Mouse (Mus musculus): ENCODE measurements around the gene Ifnar1.
"Not testable (repeated sequence)": the region's sequence is repeated elsewhere in the genome, so short reads cannot be mapped to it uniquely, and the experiment has no call there.

Ifnar1 gene

DNA sequence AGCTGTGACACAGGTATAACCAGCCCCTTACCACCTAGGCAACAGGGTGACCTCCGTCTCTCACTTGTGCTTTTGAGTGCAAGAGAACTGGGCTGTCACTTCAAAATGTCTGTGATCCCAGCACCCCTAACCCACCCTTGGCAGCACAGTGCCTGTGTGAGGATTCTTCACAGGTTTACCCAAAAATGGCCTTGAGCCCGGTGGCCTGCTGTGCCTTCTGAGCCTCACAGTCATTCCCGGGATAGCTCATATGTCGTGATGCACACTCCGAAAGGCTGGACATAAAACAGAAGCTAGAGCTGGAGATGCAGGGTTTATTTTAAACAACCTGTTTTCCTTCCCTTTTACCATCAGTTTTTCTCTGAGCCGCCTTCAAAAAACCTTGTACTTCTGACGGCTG lies 19.7 kb downstream of the Ifnar1 start:
- DNase-seq (ENCODE audit: low read depth, low spot score) = no peak

DNA sequence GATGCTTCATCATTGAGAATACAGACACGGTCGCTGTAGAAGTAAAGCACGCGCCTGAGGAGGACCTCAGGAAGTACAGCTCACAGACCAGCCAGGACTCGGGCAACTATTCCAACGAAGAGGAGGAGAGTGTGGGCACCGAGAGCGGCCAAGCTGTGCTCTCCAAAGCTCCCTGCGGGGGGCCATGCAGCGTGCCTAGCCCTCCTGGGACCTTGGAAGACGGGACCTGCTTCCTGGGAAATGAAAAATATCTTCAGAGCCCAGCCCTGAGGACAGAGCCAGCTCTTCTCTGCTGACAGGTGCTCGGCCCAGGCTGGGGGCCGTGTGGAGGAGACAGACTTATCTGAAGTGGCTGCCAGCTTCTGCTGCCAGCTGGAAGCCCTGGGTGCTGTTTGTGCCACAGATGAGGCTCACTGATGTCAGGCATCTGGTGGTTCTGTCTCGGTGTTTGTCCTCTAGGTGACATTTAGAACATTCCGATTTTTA lies 20.1 kb downstream of the Ifnar1 start:
- DNase-seq (ENCODE audit: low read depth, low spot score) = no peak

DNA sequence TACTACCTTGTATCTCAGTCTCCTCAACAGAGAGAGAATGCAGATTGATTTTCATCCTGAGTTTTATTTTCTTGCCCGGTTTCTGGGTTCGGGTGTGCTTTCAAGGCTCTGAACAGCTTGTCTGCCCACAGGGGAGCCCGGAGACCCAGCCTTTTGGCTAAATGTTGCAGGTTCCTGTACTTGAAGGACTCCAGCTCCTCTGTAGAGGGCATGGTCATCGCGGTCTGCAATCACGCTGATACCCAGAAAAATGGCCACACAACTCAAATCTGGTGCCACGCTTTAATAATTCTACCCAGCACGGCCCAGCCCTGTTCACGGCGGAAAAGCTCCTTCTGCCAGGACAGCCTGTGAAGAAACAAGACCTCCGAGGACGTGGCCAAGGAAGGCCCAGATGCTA lies 21.4 kb downstream of the Ifnar1 start:
- DNase-seq (ENCODE audit: low read depth, low spot score) = no peak

DNA sequence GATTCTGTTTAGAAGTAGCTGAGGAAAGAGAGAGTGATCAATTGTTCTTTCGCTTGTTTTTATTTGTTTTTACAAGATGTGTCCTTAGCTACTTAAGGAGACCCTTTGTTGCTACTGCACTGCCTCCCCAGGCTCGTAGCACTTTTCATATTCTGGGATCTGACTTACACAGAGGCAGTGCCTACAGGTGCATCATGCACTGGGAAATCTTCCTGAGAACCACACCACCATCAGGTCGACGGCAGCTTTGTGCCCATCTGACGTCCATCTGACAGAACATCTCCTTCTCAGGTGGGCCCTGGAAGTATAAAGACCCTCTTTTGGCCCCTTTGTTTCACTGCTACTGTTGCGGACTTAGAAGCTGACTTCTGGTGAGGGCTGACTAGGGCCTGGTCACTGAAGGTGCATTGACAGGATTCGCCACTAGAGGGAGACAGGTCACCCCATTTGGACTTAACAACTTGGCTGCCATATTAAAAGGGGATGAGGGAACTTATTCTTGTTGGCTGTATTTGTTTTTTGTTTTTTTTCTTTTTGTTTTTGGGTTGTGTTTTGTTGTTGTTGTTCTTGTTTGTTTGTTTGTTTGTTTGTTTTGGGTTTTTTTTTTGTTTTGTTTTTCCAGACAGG lies 27.2 kb downstream of the Ifnar1 start:
- DNase-seq (ENCODE audit: low read depth, low spot score) = peak; percentile 60

DNA sequence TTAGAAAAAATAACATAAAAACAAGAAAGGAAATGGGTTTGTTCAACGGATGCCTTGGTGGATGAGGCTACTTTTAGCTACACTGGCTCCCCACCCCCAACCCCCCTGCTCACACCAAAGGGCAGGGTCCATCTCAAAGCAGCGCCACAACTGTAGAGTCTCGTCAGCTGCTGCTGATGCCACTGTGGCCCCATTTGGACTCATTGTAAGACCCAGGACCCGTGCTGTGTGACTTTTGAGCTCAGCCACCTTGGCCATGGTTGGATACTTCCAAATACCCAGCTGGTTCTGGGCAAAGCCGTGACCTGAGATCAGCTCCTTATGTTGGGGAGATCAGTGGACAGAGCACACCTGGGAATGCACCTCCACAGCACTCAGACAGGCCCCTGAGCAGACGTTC lies 28.1 kb downstream of the Ifnar1 start:
- no peak for DNase-seq (ENCODE audit: low read depth, low spot score)

DNA sequence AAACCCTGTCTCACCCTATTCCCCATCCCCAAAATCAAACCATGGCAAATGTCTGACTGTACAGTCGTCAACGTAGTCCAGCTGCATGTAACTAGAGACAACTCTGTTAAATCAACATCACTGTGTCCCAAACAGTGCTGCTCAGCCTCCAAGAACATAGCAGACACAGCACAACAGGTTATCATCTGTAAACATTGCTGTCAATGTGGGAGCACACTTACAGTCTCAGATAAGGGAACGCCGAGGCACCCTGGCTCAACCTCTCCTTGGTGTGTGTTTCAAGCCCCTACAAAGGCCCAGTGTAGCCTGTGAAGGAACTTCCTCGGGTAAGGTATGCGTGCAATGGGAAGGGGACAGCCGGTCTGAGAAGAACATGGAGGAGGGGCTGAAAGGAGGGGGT lies 32.0 kb downstream of the Ifnar1 start:
- DNase-seq (ENCODE audit: low read depth, low spot score) = no peak

DNA sequence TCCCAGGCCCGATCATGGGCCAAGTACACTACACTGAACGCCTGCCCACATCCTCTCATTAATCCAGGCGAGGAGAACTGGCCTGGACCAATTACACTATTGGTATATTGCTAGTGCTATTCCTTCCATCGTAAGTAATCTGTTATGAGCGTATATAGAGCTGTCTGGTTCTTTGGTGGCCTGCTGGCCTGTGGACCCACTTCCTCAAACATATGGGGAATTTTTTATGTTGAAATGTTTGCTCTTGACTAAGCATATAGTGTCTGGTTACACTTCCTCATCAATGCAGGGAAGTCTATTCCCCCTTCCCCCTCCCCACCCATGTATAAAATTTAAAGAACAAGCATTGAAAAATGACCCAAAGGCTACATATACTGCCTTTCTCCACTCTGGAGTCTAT lies 37.0 kb downstream of the Ifnar1 start:
- DNase-seq (ENCODE audit: low read depth, low spot score) = no peak

DNA sequence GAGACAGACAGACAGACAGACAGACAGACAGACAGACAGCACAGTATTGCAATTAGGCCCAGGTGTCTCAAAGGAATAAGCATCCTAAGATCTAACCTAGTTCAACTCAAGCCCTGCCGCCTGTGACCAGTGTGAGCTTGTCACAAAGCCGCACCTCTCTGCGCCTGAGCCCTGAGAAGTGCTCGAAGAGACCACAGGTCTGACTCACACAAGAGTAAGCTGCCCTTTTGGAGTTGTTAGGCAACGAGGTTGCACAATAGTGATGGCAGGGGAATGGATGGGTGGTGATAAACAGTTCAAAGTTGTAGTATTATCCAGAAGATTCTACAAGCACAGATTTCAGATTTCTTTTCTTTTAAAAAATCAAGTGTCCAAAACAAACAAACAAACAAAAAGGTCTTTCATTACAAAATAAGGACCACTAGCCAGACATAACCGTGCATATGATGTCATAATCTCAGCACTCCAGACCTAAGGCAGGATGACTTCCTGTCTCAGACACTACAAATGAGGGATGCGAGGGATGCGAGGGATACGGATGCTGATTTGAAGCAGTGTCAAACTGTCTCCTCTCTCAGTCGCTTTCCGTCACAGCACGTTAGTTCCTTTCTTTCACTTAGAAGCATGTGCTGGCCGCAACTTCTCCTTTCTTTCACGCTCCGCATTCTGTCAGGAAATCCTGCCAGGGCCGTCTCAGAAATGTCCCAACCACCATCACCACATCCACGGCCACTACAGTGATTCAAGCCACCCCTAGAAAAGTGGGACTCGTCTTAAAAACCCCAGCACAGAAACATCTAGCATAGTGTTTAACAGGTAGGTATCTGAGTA lies 37.7 kb downstream of the Ifnar1 start:
- no peak for DNase-seq (ENCODE audit: low read depth, low spot score)

DNA sequence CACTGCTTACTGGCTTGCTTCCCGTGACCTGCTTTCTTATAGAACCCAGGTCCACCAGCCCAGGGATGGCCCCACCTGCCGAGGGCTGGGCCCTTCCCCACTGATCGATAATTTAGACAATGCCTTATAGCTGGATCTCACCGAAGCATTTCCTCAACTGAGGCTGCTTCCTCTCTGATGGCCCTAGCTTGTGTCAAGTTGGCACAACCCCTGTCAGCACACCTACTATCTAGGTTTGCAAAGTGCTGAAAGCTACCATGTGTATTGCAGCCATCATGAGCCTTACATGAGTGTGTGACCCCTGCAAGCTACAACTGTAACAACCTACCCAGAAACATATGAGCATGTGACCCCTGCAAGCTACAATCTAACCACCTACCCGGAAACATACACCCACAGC lies 39.2 kb downstream of the Ifnar1 start:
- no peak for DNase-seq (ENCODE audit: low read depth, low spot score)

DNA sequence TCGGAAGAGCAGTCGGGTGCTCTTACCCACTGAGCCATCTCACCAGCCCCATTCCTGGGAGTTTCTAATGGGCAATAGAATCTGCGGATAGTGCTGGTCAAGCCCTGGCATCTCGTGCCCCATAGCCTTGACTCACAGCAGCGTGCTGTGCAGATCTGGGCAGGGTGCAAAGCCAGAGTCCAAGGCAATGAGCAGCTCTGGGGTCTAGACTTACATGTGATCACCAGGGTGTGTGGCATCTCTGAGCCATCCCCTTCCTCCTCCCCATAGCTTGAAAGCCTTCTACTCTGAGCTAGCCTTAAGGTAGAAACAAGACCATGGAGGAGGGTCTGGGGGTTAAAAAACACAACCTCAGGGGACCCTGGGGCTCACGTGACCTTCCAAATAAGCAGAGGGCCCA lies 41.2 kb downstream of the Ifnar1 start:
- no peak for DNase-seq (ENCODE audit: low read depth, low spot score)

DNA sequence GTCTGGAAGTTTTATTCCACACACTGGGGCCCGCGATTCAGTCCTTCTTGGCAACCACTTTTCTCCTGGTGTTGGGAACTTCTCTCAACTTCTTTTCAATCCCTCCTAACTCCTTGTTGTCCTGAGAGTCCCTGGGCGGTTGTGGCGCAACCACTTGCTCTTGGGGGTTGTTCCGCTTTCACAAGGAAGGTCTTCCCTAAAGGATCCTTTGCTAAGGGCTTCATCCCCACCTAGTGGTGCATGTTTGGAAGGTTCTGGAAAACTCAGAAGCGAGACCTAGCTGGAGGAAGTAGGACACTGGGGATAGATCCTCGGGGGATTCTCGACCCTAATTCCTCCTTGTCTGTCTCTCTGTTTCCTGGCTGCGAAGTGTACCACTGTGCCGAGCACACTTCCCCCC lies 42.0 kb downstream of the Ifnar1 start:
- DNase-seq (ENCODE audit: low read depth, low spot score) = no peak

DNA sequence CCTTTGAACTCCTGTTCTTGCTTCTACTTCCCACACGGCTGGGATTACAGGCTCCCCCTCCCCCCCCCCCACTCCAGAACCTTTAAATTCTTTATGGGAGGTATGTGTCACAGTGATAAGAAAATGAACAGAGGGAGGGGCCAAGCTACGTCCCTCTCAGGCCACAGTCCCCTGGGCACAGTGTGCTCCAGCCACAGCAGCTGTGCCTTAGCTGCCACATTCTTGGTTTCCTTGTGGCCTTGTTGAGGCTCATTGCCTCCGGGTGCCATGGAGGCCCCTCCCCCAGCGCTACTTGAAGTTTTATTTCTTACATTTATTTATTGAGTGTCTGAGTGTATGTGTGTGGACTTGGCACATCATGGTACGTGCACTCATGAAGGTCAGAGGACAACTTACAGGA lies 42.5 kb downstream of the Ifnar1 start:
- no peak for DNase-seq (ENCODE audit: low read depth, low spot score)

DNA sequence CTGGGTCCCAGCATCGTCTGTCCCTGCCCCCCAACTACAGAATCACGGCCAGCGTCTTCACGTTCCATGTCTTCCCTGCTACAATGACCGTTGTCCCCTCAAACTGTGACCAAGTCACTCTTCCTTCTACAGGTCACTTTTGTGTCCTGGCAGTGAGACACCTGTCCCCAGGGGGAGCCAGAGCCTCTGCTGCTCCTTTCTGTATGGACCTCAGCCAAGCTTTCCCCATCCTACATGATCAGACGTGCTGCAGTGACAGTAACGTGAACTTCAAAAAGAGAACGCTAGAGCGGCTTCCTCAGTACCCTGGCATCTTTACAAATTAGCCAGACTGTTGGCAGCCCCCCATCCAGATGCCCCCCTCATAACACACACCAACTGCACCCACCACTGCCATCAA lies 43.5 kb downstream of the Ifnar1 start:
- DNase-seq (ENCODE audit: low read depth, low spot score) = no peak

DNA sequence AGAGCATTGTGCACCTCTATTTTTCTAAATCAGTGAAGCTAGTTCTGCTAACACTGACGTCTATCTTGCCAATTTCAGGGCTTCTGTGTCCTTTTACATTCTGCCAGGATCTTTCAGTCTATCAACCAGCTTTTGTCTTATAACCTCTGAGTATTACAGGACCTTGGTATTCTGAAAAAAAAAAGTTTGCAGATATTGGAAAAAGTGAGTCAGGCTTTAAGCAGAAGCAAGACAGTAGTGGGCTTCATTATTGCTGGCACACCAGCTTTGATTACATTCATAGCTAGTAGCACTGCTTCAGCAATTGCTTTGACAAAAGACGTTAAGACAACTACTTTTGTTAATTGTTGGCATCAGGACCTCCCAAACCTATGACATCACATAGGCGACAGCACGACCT lies 45.8 kb downstream of the Ifnar1 start:
- DNase-seq (ENCODE audit: low read depth, low spot score) = not testable (repeated sequence)

DNA sequence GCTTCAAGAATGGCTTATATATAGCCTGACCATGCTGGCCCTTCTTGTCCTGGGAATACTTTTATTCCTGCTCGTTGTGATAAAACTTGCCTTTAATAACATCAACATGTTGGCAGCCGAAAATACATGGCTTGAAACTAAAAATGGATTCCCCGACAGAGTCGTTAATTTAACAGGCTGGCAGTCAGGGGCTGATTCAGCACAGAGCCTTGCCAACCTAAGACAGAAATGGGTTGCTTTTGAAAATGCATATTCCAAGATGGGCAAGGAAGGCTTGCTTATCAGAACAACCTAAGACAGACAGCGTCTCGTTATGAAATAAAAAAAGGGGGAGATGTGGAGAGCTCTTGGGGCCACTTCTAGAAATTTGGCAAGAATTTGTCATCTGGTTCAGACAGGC lies 46.8 kb downstream of the Ifnar1 start:
- no peak for DNase-seq (ENCODE audit: low read depth, low spot score)

DNA sequence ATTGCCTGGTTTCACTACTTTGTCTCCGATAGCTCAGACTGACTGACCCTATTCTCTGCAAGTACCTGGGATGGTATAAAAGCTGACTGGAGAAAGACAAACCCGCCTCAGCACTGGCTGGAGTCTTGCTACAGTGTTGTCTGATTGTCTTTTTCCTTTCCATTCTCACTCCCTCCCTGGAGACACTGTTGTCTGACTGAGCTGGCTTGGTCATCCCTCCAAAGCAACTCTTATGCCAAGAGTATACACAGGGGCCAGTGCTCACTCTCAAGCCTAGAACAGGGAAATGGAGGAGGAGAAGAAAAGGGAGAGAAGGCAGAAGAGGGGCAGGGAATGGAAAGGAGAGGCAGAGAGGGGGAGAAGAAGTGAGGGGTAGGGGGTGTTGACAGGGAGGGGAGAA lies 47.4 kb downstream of the Ifnar1 start:
- no peak for DNase-seq (ENCODE audit: low read depth, low spot score)

DNA sequence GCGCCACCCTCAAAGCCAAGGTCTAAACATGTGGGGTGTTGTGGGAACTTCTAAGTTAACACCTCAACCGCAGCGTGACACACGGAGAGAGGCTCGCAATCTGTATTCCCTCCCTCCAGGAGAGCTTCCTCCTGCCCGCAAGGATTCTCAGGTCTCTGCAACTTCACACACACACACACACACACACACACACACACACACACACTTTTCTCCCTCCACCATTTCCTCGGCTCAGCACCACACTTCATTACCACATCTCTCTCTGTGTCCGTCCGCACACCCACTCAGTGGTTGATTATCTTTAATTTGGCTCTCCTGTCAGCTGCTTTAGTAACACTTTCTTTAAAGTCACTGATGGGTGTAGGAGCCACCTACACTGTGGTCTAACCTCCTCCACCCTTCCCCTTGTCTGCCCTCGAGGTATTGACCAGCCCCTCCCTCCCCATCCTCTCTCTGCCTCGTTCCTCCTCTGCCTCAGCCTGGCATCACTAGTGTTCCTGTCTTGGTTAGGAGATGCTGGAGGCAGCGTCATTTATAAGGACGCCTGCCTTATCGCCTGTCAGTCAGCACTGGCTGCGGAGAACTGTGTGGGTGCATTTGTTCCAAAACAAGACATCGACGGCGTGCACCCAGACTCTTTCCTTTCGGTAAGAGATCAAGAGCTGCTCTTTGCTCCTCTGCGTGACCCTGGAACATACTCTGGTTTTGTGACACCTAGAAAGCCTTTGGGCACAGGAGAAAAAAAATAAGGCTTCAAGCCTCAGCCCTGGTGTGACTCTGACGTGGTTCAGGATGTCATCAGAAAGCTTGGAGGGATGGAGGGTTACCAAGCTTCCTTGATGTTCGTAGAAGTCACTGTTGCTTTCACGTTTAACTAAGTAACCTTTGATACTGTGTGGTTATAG lies 48.3 kb downstream of the Ifnar1 start:
- no peak for DNase-seq (ENCODE audit: low read depth, low spot score)

DNA sequence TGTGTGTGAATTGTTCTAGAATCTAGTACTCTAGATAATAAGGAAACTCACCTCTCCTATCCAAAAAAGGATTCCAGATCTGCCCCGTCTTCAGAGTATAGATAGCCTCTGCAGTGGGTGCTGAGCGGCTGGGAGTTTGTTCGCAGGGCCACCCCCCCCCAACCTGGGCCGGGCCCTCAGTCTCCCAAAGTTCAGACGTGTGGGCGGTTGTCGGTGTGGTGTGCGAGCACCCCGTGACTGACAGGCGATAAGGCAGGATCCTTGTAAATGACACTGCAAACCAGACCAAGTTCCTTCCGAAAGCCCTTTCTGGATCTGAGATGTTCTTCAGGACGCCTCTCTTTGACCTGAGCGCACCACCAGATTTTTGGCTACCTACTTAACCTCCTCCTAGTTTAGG lies 49.4 kb downstream of the Ifnar1 start:
- DNase-seq (ENCODE audit: low read depth, low spot score) = peak; percentile 77

DNA sequence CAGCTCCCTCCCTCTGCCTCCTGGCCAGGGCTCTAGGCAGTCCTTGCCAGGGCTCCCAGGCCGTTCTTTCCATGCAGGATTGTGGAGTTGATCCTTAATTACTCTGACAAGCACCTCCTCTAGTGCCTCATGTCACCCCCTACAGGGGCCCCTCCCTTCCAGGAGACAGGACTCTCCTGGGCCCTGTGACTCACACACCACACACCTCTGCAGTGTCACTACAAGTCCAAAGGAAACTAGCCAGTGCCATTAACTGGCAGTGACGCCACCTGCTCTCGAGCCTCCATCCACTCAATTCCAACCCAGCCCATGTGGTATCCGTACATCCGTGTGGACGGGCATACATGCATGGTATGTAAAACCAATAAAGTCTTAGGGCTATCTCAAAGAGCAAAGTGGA lies 49.9 kb downstream of the Ifnar1 start:
- DNase-seq (ENCODE audit: low read depth, low spot score) = no peak

DNA sequence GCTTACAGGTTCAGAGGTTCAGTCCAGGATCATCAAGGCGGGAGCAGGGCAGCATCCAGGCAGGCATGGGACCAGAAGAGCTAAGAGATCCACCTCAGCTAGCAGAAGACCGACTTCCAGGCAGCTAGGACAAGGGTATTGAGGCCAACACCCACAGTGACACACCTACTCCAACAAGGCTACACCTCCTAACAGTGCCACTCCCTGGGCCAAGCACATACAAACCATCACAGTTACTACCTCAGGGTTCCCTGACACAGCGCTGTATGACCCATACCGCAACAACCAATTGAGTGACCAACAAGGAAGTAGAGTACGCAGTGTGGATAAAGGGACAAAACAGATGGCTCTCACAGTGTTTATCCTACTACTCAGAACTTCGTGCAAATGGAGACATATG lies 51.3 kb downstream of the Ifnar1 start:
- DNase-seq (ENCODE audit: low read depth, low spot score) = no peak

DNA sequence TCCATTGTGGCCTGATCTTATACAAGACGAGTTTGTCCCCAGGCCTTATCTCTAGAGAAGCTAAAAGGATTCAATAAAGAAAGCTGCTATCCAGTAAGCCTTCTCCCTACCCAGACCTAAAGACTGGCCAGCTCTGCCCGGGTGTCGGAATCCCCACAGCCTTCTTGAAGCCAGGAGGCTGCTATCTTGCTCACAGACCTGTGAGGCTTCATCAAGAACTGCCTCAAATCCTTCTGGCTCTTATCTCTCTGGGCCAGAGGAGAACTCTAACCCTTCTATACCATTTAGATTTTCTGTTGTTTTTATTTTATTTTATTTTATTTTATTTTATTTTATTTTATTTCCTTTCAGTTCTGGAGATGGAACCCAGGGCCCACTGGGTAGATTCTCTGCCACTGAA lies 52.0 kb downstream of the Ifnar1 start:
- no peak for DNase-seq (ENCODE audit: low read depth, low spot score)

DNA sequence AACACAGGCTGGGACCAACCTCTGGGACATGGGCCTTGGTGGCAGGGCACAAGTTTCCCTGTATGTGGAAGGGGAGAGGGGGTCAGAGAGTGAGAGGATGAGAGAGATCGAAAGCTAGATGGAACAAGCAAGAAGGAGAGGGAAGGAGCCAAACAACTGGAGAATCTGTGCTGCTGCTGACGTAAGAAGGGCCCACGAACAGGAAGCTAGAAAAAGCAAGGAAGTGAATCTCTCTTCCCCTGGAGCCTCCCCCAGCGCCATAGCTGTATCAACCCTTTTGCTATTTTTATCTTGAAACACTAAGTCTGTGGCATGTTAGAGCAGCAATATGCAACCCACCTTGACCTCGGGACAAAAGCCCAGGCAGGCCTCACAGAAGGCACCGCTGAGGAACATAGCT lies 53.0 kb downstream of the Ifnar1 start:
- no peak for DNase-seq (ENCODE audit: low read depth, low spot score)

Data from telencephalon, adult 2 months (tissue).